Mouse (Mus musculus): Measurements from ENCODE around the gene Perm1.

- TF ChIP-seq CTCF (conservative IDR thresholded peaks at IDR 0.05; ENCODE audit: insufficient read depth, insufficient read length, low read depth, low read length) (no peak), POLR2A (IDR thresholded peaks at IDR 0.05; ENCODE audit: low read depth, low read length) (no peak)
These were observed at the start of gene Perm1 for GRCm38 (mm10) chr4:156215649-156216048.

All from kidney, adult 2 months (tissue).